Mouse (Mus musculus) ES-E14 (cell line): ENCODE data around the gene Higd1b.

Source experiments
- HCFC1 ChIP-seq: IDR thresholded peaks from 2 replicates; pipeline ENCODE4 v1.6.1; 2012; ENCODE audit warnings: low read length, inconsistent platforms, borderline replicate concordance; ENCODE audit not compliant: insufficient read depth
- MAFK ChIP-seq: IDR thresholded peaks from 2 replicates; pipeline ENCODE4 v1.6.1; 2014; ENCODE audit warnings: mild to moderate bottlenecking, low read depth, low read length, inconsistent platforms; ENCODE audit not compliant: insufficient read depth
- ZC3H11A ChIP-seq: IDR thresholded peaks from 2 replicates; pipeline ENCODE4 v1.6.1; 2012; ENCODE audit warnings: low read depth, mild to moderate bottlenecking, inconsistent platforms, low read length, borderline replicate concordance

DNA sequence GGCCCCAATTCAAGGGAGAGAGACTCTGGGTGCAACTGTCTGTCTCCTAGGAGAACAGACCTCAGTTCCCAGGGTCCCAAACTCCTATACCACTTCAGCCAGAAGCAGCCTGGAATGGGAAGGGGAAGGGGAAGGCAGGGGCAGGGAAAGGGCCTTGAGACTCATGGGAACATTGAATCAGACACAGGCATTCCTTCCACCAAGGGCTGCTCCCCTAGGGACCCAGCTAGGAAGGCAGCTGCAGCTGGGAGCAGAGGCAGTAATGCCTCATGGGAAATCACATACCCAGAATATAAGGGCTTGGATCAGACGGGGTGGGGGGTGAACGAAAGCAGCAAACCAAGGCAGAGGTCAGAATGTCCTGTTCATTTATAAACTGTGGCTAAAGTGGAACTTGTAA, 2.5 kb downstream of the Higd1b start:
- TF ChIP-seq MAFK, result no peak
- TF ChIP-seq HCFC1, result no peak
- no peak for TF ChIP-seq ZC3H11A
